Mouse (Mus musculus) kidney, adult 9 months (tissue): ENCODE measurements at regions not wholly inside any gene's neighbourhood (a gene's known extent, or its start where the extent isn't known, plus 50 kb on each side); places are given as distances from the start of the nearest gene placed in this dataset.

ENCODE experiments used
- DNase-seq: peaks from one replicate; pipeline ENCODE4 v3.0.0; 2022

DNA sequence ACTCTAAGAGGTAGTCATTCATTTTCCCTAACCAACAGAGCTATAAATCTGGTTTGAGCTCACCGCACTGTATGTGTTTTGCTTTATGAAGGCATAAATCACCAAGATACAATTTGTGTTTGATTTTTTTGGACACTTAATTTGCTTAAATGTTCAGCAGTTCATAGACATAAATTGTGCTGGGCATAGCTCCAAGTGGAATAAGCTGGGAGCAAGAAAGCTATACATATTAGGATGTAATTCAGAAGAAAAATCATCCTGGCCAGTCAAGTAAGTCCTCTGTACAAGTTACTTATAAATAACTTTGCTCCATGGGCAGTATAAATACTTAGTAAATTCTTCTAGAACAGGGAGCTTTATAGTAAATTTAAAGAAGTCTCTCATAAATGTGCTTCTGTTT lies 267.0 kb upstream of the Atp5g3 start:
- DNase-seq: no peak

DNA sequence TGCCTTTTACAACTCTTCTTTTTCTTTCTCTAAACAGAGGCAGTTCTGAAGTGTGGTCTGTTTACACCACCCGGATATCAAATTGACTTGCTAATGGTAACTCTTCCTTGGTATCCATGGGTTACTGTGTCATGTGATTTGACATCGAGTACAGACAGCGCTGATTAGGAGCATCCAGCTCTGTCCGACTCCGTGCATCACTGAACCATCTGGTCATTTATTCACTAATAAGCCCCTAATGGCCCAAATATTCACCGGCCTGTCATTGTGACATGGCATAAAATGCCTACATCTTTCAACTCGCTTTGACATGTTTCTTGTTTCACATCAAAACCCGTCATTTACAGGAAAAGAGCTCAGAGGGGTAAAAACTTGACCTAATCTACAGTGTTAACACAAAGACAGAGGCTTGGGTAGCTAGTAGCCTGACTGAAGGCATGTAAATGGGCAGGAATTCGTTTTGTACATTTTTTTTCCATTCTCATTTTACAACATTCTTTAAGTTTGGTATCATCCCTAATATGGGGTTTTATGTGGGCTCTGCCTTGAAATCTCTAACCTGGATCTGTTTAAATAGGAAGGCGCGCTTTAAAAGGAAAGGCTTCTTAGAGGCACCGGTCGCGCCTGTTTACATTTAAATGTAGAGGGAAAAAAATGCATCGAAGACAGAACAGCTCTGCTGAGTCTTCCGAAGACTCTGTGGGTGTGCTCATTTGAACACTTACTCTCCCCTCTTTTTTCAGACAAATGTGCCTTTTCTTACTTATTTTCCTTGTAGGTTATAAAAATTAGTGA lies 257.8 kb upstream of the Atp5g3 start:
- no peak for DNase-seq

DNA sequence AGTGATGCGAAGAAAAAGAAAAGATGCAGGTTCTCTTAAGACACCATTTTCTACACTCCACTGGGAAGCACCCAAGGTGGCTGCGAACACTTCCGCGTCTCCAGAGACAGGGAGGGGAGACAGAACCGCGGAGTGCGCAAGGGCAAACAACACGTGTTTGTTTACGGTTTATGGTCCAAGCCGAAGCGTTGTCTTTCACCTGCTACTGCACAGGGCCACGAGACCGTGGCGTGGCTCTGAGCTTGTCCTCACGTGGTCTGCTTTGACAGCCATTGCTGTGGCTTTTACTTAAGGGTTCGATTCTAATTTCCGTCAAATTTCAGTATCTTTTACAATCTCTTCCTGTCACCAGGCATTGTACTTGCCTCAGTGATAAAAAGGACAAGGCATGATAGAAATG lies 257.2 kb upstream of the Atp5g3 start:
- no peak for DNase-seq

DNA sequence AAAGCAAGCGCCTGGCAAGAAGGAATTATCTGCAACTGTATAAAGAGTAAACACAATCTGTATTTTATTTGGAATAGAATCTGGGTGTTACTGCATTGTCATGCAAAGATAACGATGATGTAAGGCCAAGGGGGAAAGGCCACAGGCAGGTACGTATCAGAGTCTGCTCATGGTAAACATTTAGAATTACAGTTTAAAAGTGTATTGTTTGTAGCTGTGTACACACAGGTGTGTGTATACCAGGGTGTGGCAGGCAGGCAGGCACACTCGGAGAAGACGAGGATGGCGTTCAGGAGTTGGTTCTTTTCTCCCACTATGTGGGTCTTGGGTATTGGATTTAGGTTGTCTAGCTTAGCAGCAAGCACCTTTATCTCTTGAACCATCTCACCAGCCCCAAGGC lies 242.9 kb upstream of the Atp5g3 start:
- no peak for DNase-seq

DNA sequence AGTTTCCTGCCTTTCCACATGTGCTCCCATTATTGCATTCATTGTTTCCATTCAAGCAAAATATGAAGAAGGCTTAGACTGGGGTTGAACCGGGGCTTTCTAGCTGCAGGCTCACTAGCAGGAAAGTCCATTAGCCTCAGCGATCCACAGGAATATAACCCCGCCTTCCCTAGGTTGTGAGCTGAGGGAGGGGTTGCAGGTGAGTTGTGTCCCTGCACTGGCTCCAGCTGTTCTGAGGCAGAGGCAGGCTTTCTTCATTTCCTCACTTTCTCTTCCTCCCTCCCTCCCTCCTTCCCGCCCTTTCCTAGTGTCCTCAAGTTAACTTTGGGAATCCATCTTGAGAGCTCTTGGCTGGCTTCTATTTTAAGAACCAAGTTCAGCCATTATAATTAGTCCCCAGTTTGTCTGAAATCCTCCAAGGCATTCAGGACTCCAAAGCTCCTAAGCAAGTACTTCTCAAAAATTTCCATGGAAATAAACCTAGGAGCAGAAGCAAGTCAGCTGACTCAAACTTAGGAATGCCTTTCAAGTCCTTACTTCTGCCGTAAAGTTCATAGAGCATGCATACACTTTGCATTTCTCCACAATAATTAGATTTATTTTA lies 242.2 kb upstream of the Atp5g3 start:
- no peak for DNase-seq

DNA sequence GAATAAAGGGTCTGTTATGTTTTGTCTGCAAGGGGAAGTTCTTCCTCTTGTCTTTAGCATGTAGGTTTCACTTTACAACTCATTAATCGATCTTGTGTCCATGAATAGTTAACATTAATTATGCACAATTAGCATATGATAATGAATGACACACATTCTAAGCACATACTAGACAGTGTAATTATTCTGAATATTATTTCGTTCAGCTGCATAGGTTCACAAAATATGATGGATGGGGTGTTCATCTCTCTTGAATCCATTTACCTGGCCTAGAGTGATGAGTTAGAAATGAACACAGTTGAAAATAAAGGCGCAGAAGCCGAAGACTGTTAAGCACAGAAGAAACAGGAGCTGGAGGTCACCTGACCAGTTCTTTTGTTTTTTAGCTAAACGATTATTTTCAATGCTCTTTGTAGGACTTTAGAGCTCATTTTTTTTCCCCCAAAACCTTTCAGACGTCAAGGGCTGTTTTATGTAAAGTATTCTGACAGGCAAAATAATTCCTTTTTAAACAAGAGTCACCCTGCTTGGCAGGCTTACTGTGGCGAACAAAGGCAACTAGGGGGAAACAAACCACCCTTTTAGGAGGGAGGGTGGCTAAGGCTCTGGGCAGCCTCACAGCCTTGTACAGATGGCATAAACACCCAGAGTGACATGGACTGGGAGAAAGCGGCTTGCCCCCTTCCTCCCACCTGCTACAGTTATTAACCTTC lies 241.6 kb upstream of the Atp5g3 start:
- DNase-seq: no peak

DNA sequence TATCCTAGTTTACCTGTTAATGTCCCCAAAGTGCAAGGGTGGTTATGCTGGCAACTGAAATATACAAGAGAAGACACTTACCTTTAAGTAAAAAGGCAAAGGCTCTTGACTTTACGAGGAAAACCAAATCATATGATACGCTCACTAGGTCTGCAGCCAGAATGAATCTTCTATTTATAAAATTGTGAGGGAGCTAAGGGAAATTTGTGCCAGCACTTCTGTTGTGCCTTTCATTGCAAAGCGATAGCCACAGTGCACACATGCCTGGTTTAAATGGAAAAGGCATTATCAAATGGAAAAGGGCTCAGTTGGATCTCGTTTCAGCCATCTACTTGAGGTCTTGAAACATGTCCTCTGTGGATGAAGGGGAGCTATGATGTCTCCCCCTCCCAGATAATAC lies 236.1 kb upstream of the Atp5g3 start:
- no peak for DNase-seq

DNA sequence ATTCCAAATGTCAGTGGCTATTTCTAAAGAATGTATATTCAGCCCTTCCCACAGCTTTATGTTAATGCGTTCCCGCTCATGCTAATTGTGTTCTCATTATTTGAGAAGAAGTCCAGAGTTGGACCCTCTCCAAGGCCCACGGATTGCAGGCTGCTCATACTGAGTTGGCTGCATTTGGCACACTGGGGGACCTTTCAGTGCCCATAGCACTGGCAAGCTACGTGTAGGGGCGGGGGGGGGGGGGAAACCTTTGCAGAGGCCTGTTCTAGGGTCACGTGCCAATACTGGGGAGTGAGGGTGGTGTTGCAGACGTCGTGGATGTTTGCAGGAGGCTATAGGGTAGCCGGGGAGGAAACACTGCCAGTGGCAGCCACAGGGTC lies 225.5 kb upstream of the Atp5g3 start:
- no peak for DNase-seq

DNA sequence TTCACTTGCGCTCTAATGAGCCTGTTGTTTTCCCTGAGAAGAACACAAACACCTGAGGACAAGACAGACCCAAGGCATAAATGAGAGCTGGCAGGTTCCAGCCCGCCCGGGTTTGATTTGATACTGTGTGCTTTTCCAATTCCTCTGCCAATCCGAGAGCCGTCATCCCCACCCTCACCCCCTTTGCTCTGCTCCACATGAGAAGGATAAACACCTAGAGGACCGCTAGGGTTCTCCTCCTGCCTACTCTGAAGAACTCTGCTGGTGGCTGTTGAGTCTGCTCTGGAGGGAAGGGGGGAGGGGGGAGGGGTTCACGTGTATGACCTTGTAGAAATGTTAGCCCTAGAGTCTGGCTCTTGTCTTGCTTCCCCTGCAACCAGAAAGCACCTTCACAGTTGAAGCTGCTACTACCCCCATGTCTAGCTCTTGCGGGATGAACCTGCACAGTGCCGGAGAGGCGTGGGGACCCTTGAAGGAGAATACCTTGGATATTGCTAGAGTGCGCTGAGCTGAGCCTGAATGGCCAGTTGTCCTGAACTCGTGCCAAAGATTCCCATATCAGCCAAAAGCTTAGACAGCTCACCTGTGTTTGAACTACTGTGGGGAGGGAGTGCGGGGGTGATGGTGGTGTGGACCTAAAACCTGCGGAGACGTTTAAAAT lies 225.0 kb upstream of the Atp5g3 start:
- DNase-seq: no peak

DNA sequence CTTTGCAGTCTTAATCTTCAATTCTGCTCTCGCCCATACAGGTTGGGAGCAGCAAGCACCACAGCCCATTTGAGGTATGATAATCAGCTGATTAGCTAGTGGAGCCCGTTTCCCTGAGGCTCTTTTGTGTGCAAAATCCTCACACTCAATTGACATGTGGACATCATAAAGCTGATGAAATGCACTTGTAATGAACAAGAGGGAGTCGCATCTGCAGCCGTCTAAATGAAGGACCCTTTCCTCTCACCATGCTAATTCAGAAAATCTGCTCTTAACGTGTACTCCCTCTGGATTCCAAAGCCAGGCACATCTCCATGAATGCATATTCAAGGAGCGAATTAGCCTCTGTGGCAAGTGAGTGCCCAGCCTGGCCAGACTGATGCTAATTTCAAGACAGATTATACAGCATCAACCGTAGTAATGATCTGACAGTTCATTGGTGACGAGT lies 219.0 kb upstream of the Atp5g3 start:
- no peak for DNase-seq

DNA sequence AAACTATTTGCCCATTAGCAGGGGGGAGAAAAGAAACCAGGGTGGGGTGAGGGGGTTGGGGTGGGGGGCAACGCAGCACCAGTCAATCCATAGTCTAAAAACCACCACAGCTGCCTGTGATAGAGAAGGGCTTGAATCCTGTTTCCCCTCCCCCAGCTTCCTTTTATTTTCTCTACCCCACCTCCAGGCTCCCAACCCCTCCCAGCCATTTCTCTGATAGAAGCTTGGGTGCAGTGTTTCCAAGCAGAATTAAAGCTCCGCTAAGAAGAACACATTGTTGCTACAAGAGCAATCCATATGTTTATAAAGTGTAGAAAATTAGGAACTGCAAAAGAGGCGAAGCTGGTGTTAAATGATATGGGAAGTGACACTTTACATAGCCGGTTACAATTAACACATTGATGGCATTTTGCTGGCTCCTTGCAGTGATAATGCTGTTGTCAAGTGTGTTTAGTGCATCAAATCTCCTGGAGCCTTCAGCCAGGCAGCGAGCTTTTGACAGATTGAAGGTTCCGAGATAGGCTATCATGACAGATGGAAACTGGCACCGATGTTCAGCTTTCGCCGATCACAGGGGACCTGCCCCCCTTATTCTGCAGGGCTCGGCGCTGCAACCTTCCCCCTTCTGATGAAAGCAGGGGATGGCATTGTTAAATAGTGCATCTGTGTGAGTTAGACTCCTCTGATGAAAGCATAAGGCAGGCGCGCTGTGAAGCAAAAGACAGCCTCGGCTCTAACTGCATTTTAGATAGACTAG lies 217.8 kb upstream of the Atp5g3 start:
- no peak for DNase-seq

DNA sequence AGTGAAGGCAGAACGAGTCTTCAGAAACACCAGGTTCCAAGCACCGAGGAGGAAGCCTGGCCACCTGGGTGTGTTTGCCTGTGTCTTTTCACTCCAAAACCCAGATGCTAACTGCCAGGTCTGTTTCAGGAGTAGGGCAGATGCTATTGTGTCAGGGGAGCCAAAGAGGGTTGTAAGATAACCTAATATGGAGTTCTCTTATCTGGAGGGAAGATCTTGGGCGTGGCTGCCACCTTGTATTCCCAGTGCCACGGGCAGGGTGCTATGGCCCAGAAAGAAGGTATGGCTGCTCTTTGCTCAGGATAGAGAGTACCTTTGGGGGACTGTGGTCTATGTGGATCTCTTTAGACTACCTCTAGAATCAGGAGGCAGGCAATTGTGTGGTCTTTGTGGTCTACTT lies 216.0 kb upstream of the Atp5g3 start:
- no peak for DNase-seq

DNA sequence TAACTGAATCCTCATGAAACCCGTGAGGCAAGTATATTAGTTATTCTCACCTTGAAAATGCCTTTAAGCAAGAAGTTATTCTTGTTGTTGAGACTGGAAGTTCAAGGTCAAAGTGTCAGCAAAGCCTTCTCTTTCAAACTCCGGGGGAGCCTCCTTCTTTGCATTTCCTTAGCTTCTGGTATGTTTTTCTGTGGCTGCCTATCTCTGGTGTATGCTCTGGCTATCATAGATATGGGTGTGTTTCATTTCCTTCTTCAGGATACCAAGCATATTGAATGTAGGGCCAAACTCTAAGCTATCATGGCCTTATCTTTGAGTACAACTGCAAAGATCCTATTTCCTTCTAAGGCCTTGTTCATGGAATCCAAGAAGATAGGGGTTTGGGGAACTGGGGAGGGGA lies 213.1 kb upstream of the Atp5g3 start:
- DNase-seq: no peak

DNA sequence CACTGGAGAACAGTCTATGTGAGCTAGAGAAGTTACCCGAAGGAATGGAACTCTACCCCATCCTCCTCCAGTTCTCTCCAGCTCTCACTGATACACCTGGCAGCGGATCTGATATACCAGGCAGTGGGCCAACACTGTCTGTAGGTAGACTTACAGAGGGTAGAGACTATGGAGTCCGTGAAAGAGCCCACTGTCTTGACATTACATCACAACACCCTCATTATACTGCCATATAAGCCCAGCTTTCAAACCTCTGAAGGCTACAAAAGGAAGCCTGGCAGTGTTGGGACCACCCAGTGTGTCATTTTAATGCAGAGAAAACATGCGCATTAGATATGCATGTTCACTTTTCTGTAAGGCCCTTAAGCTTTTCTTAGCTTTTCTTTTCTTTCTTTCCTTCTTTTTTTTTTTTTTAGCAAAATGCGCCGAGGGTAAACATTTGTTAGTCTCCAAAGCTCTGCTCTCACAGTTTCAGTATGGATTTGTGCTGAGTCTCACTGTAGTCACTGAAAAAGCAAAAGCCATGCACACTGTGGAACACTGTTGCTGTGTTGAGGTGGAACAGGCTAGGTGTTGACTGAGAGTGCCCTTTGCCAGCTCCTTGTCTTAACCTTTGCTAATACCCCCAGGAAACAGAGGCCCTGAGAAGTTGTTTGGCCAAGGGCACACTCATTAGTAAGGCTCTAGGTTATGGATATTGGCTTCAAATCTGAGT lies 212.4 kb upstream of the Atp5g3 start:
- DNase-seq: no peak

DNA sequence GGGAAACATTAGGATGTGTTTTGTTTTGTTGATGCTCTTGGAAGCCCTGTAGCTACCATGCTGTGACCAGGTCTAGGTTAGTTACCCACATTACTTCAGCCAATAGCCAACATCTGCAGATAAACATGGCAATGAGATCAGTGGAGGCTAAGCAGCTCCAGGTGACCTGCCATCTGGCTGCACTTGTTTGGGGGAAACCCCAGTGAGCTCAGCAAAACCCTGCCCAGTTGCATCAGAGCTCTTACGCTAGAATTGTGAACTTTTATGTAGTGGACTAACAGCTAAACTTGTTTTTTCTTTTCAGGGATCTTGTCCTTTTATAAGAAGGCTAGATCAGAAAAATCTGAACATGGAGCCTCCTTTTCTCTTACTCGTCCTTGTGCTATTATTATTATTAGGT lies 211.8 kb upstream of the Atp5g3 start:
- no peak for DNase-seq

DNA sequence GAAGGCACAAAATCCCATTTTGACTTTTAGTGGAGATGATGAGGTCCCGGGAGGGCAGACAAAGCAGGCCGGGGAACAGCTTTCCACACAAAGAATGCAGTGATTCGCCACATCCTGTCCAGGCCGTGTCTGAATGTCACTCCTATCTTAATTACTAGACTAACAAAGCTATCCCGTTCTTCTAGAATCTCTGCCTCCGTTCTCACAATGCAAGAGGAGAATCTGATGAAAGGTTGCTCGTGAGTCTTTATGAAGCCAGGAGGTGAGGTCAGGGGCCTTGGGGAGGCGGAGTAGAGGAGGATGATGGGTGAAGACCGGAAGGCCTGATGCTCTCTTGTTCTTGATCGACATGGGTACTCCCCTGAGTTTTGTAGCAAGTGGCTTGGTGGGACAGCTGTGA lies 208.9 kb upstream of the Atp5g3 start:
- no peak for DNase-seq

DNA sequence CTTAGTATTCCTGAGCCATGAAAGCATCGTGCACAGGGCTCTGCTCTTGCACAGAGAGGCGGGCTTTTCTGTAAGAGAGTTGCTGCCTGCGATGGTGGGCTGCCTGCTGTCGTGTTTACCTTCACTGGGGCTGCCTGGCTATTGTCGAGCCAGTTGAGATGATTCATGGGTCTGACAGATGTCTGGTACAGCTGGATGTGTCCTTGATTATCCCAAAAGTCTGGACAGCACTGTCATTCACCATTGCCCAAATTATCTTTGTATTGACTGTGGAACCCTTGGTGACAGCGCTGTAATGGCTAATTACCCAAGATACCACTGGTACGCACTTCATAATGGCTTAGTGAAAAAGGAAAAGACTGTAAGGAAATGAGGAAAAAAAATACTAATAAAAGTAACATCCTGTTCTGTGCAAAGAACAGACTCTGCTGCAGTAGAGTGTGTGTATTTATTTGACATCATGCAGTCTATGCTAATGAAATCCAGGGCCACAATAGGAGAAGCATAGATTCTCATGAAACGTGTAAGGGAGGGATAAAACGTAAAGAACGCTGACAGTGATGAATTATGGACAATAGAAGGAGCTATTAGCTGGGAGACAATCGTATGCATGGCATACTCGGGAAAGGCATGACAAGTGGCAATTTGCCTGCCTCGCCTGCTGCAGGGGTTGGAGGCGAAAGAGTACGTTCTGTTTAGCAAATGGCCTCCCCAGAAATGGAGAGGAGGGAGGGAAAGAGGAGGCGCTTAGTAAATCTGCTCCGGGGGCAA lies 208.2 kb upstream of the Atp5g3 start:
- no peak for DNase-seq

DNA sequence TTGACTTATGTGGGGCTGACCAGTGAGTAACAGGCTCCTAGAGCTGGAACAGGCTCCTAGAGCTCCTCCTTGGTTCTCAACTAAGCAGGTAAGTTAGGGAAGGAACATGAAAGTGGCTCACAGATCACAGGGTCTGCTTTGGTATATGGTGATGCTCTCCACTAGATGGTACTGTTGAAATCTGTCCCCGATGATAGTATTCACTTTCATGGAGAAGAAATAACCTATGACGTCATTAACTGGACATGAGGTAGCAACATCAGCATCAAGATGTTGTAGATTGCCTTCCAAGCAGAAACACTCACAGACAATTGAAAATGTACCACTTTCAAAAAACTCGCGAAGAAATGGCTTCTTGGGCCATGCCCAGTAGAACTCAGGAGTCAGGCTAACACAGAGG lies 195.3 kb upstream of the Atp5g3 start:
- peak; percentile 6 for DNase-seq

DNA sequence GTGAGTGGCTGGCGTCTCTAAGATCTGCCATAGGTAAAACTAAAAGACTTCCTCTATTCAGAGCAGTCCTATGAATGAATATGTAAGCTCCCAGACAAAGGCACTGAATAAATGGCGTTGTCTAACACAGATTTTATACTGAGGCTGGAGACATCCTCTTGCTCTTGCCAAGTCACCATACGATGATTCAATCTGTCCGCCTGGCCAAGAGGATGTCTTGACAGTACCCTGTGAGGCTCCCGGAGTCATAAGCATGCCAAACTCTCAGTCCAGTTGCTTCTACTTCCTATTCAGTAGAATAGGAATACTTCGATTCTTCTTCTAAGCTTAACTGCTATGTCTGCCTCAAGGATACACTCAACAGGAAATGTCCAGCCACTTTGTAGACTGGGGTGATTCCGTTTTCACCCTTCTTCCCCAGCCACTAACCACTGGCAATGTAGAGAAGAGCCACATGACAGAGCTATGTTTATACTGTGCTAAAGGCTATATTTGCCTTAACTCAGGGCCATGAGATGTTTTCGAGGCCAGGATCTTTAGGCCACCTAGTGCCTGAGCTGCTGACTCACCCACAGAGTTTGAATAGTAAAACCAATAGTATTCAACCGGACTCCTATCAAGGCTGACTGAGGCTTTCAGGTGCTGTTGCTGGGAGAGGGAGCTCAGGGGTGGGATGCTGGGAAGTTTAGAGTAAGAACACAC lies 188.7 kb upstream of the Atp5g3 start:
- DNase-seq: no peak

DNA sequence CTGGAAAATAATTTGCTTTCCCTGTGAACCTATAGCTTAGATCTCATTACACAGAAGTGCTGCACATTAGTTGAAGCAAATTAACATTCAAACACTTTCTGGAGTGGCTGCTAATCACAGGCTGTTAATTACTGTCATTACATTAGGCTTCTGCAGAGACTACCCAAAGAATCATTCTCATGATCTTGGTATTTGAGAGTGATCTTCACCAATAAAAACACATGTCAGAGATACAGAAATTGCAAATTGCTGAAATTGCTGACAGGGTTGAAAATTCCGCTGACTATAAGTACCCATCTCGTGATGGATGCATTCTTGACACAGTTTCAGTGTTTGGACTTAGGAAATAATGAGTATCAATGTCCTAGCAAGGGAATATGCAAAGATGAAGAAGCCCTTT lies 185.7 kb upstream of the Atp5g3 start:
- no peak for DNase-seq

DNA sequence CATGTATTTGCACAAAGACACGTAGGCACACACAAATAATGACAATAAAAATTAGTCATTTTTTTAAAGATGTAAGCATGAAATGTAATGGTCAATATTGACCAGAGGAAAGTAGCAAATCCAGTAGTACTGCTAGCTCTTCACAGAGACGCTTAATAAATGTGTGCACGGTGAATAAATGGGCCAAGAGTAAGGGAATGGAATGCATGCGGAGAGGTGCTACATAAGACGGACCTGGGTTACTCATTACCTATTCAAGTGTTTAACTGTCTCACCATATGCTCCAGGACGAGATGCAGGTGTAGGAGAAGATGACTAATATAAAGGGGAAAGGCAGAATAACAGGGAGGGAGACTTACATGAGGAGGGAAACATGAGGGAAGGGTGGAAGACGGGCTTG lies 182.4 kb upstream of the Atp5g3 start:
- no peak for DNase-seq
